Mouse (Mus musculus): ENCODE measurements around the gene Elf2.

The Elf2 gene

DNA sequence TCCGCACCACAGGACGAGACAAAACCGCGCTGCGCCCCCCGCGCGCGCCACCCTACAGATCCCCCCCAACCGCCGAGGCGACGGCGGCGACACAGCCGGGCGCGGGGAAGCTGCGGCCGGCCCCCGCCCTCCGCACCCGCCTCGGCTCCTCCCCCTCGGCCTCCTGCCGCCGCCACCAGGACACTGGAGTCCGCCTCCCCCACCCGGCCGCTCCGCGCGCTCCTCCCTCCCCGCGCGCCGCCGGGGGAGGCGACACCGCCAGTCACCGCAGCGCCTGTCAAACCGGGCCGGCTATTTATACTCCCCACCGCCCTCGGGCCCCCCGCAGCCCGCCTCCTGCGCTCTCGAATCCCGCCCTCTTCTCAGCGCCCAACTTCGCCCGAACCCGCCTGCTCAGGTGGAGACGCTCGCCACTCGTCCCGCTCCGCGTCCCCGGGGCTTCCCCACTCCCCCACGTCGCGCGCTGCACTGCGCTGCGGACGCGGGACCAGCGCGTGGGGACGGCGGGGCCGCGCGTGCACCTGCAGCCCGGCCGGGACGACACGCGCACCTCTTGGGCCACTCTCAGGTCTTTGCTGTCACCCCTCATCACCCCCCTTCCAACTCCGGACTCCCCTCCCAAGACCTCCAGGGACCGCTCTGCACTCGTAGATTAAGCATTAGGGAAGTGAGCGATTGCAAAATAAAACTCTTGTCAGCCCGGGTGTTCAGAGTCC, at the start of gene Elf2:
Elf2 (minus strand) TSS at position 112 of the 716 bp plus-strand sequence.
- peak; percentile 83 for DNase-seq (ENCODE audit: low spot score in 2 of 2)

DNA sequence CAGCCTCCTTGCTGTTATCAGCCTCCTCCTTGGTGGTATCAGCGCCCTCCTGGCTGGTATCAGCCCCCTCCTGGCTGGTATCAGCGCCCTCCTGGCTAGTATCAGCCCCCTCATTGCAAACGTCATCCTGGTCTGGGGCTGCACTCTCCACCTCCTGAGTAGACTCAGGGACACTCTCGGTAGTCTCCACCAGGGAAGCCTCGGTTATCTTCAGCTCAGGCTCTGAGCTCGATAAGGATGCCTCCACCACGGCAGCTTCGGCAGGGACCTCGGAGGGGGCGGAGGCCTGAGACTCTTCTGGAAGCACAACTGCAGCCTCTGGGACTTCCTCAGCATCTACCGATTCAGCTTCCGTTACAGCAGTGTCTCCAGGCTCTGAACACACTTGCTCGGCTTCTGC, 48.4 kb upstream of the Elf2 start:
- no peak for DNase-seq (ENCODE audit: low spot score in 2 of 2)

DNA sequence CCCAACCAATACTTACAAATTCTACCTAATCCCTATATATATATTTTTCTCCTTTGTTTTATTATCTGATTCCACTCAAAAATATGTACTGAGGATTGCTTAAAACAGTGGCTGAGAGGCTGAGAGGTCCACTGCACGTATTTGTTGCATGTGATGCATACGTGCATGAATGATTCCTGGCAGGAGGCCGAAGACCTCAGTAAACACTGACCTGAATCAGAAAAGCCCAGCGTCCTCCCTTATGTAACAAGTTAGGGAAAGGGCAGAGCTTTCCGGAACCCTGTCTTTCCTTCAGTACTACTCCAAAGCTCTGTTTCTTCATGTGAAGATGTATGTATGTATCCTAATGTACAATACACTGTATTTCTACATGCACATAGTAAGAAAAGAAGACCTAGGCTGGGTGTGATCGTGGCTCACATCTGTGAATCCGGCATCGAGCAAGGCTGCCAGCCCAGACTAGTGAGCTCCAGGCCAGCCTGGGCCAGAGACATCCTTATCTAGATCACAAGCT, 47.5 kb upstream of the Elf2 start:
- no peak for DNase-seq (ENCODE audit: low spot score in 2 of 2)

DNA sequence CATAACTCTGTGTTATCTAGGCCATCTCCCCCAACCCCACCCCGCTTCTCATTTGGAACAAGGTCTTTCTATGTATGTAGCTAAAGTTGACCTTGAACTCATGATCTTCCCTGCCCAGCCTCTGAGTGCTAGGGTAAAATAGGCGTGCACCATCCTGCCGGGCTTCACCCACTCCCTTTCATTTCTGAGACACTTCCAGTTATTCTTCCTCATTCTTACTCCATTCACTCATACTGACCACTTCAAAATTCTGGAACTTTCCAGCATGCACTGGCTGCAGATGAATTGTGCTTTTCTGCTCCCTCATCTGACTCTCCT, 46.6 kb upstream of the Elf2 start:
- DNase-seq (ENCODE audit: low spot score in 2 of 2) = no peak

DNA sequence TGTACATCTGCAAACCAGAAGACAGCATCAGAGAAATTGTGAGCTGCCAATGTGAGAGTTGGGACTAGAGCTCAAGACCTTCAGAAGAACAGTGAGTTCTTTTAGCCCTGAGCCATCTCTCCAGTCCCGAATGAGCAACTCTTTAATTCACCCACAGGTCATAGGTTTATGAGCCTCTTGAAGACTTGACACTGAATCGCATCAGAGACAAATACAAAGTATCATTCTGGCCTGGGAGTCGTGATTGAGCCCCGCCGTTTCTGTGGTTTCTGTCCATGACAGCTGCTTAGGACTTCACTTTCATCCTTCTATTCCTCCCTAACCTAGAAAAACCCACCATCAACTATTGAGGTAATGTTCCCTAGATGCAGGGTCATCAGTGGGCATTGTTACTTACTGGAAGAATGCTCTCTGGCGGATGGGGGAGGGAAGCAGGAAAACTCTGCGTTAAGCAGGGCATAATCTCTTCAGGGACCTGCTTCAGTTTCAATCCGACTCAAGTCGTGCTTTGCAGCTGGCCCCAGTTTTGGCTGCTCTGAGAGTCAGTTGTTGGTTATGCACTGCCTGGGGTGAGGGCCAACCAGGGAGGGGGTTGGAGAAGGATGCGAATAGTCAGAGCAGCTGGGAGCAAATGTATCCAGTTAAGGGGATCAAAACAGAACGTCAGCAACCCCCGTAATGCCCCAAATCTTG, 46.1 kb upstream of the Elf2 start:
- peak in 1 of 2 experiments; percentile 18 for DNase-seq (ENCODE audit: low spot score in 2 of 2)

DNA sequence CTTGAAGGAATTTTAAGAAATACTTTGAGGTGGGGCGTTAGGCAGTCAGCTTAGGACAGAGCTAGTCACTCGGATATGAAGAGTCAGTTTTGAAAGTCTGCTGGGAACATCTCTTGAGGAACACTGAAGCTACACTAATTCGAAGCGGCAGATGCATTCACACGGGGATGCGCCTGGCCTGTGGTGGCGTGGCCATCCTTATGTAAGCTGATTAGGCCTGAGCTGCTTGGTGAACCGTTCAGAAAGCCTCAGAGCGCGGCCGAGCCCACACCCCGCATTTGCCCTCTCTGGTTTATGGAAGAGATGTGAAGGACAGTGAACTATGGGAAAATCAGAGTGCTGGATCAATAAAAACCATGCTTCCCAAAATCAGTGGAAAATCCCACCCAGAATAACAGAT, 42.9 kb upstream of the Elf2 start:
- DNase-seq (ENCODE audit: low spot score in 2 of 2) = no peak

DNA sequence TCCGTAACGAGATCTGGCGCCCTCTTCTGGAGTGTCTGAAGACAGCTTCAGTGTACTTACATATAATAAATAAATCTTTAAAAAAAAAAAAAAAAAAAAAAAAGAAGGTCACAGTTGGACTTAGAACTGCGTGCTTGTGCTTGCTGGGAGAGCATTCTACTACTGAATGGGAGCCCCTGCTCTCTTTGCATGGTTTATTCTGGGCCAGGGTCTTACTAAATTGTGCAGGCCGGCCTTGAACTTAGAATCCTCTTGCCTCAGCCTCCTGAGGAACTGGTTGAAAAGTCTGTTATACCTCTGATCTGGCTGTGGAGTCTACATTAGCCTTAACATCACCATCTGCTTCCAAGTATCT, 40.2 kb upstream of the Elf2 start:
- no peak for DNase-seq (ENCODE audit: low spot score in 2 of 2)

DNA sequence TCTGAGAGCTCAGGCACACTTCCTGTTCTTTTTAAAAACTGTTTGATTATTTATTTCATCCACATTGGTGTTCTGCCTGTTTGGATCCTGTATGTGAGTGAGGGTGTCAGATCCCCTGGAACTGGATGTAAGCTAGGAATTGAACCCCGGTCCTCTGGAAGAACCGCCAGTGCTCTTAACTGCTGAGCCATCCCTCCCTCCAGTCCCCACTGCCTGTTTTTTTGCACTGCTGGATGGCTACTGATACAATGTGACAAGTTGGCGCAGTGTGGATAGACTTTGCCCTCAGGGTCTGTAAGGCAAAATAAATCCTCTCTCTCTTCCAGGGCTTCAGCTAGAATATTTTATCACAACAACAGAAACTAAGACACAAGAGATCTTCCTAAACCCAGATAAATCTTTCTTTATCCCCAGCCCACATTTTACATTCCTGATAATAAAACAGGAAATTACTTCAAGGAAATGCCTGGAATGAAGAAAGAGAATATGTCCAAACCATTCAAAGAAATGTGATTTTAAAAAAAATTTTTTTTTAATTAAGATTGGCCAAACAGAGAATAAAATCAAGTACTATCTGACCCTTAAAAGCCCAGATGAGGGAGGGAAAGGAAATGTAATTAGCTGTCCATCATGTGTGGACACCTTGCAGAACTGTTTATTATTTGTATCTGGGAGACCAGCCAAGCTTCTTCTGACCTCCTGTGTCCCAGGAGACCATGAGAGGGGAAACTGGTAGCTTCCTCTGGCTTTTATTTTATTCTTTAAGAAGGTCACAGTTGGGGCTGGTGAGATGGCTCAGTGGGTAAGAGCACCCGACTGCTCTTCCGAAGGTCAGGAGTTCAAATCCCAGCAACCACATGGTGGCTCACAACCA, 39.6 kb upstream of the Elf2 start:
- DNase-seq (ENCODE audit: low spot score in 2 of 2) = no peak

DNA sequence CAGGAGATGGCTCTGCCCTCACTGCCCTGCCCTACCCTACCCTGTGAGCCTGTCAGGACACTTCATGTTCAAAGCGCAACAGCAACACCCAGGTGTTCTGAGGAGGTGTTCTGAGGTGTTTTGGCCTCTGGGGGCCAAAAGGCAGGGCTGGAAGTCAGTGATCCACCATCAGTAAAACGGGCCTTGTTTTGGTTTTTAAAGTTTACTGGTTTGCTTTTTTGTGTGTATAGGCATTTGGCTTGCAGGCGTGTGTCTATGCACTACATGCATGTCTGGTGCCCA, 38.1 kb upstream of the Elf2 start:
- no peak for DNase-seq (ENCODE audit: low spot score in 2 of 2)

DNA sequence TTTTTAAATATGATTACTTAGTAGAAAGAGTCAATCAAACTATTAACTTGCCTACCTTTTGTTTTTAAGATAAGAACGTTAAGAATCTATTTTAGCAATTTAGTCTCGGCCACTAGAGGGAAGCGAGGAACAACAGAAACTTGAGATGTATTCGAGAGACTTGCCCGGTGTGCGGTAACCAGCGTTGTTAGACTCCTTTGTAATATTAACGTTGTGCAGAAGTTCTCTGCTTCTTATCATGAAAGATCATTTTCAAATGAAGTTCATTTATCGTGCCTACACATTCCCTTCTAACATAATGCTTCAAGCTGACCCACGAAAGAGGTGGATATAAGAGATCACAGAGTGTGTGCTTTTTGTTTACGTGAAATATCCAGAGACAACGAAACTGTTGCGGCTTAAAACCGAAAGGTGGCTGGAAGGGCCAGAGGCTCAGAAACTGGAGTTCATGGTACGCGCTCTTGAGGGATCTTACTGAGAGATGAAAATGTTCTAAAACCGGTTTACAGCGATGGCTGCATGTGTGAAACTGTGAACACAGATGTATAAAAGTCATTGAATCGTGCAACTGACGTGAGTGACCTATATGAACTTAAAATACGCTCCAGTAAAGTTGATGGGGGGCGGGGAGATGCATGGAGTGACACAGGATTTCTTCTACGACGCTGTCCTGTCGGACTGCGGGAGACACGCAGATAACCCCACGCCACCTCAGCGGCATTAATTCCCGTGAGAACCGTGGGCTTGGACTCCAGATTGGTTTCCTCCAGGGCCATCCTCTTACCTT, 37.6 kb upstream of the Elf2 start:
- DNase-seq (ENCODE audit: low spot score in 2 of 2) = no peak

DNA sequence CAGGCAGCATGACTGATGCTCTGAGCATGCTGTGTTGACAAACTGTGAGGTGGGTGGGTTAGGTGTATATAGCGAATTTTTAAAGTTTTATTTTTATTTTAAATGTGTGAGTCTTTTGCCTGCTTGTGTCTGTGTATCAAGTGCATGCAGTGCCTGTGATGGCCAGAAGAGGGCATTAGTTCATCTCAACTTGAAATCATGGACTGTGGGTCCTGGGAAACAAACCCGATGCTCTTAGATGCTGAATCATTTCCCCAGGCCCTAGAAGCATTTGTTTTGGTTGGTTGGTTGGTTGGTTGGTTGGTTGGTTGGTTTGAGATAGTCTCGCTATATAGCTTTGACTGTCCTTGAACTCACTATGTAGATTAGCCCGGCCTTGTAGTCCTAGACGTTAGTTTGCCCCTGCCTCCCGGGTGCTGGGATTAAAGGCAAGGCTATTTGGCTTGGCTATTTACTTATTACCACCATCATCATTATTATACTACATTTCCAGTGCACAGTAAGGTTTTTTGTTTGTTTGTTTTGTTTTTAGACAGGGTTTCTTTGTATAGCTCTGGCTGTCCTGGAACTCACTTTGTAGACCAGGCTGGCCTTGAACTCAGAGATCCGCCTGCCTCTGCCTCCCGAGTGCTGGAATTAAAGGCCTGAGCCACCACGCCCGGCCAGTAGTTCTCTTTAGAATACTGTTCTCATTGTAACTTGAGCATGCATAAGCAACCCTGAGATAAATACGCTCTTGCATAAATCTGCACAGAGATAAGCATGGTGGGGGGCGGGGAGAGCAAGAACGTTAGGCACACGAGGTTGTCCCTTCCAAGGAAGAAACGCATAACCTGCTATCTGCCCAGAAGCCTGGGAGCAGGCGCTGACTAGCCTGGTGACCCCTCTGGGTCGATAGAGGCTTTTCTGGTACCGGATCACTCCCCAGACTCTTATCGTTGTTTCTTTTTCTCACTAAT, 35.1 kb upstream of the Elf2 start:
- DNase-seq (ENCODE audit: low spot score in 2 of 2) = no peak

DNA sequence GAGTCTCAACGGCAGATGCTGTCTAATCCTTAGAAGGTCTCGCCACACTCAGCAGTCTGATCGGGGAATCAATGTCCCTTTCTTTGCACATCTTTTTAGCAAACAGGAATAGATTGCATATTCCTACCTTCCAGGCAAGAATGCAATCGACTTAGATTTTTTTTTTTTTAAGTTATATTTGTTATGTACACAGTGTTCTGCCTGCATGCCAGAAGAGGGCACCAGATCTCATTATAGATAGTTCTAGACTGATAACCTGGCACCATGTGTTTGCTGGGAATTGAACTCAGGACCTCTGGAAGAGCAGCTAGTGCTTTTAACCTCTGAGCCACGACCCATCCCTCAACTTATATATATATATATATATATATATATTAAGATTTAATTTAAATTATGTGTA, 33.1 kb upstream of the Elf2 start:
- DNase-seq (ENCODE audit: low spot score in 2 of 2) = no peak

DNA sequence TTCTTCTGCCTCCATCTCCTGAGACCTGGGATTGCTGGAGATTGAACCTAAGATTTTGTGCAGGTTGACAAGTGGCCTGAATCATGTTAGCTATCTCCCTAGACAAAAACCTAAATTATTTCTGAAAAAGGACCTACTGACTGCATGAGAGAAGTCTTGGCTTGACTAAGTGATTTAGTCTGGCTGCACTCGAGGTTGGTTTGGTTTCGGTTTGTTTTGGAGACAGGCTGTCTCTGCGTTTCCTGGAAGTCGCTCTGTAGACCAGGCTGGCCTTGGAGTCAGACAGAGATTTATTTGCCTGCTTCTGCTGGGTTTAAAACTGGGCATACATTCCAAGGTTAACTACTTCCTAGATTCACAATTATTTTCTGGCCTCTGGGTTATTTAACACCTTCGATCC, 32.4 kb upstream of the Elf2 start:
- DNase-seq (ENCODE audit: low spot score in 2 of 2) = no peak

DNA sequence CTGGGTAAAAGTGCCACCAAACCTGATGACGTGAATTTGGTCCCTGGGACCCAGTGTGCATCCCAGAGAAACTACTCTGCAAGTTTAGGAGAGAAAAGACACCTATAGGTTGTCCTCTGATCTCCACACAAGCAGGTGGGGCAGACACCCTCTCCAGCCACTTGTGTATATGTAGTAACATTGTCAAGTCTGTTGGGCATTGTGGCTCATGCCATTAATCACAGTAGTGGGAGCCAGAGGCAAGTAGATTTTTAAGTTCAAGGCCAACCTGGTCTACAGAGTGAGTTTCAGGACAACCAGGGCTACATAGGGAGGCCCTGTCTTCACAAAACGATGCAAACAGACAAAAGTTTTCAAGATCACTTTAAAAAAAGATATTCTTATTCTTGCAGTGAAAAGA, 31.4 kb upstream of the Elf2 start:
- no peak for DNase-seq (ENCODE audit: low spot score in 2 of 2)

DNA sequence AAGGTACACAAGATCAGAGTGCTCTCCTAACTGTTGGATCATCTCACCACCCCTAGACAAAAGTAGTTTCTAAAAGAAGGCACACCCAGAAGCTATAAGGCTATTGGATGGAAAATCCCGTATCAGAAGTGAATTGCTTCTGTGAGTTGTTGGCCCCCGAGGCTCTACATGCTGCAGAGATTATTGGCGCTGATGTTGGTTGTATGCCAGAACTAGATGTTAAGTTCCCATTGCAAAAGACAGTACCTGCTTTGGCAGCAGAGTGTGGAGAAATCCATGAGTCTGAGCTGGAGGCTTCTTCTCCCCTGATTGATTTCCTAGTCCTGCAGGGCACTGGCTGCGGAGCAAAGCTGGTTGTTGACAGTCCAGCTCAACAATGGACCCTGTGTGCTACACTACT, 27.5 kb upstream of the Elf2 start:
- no peak for DNase-seq (ENCODE audit: low spot score in 2 of 2)

DNA sequence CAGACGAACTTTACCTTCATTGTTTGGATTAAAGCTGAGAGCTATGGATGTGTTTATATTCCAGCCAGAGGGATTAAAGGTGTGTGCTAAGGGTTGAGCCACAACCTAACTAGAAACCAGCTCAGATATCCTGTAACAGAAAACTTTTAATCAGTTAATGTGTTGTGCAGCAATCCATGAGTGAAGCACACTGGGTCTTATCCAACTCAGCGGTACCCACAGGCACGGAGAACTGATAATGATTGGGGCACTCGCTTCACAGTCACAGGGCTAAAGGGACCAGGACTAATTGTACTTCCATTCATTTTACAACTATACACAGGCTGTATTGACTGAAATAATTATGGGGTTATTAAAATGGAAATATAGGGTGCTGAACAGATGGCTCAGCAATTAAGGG, 26.5 kb upstream of the Elf2 start:
- no peak for DNase-seq (ENCODE audit: low spot score in 2 of 2)

DNA sequence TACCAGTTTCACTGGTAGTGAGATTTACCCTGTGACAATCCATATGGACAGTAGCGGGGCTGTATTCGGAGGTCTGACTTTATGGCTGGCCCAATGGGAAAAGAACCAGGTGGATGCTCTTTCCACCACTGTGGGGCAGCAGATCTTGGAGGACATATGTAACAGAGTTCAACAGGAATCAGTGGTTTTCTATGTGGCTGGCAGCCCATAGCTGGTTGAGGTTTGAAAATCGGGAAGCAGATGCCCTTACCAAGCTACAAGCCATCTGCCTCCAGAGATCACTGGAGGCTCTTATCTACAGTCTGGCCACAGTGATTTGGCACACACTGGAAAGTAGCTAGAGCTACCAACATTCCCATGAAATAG, 25.0 kb upstream of the Elf2 start:
- DNase-seq (ENCODE audit: low spot score in 2 of 2) = no peak

DNA sequence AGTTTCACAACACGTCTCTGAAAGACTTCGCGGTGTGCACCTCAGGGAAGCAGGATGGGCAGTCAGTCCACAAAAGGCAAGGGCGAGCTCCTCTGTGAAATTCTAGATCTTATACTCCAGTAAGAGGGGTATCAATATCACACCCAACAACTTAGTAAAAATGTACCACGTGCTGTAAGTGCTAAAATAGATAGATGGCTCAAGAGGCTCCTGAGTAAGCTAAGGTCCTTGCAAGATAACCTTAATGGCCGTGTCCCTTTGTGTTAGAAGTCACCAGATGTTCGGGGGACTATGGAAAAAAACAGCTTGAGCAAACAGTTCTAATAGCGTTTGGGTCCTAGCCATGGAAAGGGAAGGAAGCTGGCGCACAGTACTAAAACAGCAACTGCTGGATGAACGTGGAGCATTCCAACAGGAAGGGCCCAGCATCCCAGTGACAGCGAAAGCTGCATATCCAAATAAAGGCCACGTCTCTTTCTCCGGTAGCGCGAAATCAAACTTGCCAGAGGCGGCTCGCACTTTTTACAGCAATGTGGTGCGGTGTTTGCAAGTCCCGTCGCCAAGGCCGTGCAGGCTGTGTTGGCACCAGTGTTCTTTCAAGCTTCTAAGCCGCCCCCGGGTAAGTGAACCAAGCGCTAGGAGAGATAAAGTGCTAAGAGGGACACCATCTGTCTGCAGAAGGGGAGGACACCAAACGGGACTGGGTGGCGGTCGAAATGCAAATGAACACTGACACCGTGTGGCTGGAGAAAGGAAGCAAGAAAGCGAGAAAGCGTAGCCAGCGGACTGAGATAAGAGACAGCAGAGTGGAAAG, 24.4 kb upstream of the Elf2 start:
- peak; percentile 55 to 74 for DNase-seq (ENCODE audit: low spot score in 2 of 2)

DNA sequence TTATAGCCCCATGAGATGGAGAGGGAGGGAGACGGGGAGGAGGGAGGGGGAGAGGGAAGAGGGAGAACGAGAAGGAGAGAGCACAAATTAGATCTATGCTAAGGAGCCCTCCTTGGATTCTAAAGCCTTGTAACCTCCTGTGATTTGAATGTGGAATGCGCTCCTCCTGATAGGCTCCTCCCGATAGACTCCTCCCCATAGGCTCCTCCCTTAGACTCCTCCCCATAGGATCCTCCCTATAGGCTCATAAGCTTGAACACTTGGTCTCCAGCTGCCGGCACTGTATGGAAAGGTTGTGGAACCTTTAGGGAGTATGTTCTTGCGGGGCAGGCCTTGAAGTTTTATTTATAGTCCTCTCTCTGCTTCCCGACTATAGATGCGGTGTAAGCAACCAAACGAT, 20.6 kb upstream of the Elf2 start:
- no peak for DNase-seq (ENCODE audit: low spot score in 2 of 2)
